Mouse (Mus musculus) c-Kit-positive CD71-positive TER-119-positive erythroid progenitor cells, embryonic 14.5 days (primary cell): ENCODE data around the gene Zmiz2.
"Not testable (repeated sequence)": the region's sequence is repeated elsewhere in the genome, so short reads cannot be mapped to it uniquely, and the experiment has no call there.

ENCODE experiments used
- DNase-seq: peaks from one replicate; pipeline ENCODE4 v3.0.0-alpha.2; 2013; ENCODE audit warnings: low spot score

The Zmiz2 gene

DNA sequence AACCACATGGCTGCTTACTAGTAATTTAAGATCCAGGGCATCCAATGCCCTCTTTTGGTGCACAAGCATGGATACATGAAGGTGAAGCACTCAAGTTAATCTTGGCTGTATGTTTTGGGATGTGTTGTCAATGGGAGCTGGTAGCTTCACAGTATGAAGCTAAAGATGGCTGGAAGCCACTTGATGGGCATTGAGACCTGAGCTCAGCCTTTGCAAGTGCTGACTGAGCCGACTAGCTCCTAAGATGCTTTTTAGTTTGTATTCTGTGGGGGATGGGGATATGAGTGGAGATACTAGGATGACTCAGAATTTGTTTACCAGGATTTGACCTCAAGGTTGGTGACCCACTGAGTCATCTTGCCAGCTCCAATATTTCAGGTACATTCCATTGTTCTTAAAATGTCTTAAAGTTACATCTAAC lies 31.4 kb downstream of the Zmiz2 start:
- DNase-seq: no peak

DNA sequence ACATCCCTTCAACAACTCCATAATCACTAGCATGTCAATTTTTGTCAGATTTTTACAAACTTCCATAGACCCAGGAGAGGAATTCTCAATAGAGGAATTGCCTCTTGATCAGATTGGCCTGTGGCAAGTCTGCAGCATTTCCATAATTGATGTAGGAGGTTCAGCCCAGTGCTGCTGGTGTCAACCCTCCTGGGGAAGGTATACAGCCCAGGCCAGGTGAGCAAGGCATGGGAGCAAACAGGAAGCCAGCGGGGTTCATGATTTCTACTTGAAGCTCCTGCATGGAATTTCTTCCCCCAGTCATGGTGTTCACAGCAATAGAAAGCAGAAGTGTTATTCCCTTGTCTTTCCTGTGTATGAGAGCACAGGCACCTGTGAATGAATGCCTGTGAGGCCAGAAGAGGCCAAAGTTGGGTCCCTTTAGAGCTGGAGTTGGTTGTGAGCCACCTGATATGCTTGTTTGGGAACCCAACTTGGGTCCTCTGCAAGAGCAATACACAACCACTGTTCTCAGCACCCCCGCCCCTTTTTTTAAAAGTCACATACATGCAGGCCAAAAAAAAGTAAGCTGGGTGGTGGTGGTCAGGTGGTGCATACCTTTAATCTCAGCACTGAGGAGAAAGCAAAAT lies 32.0 kb downstream of the Zmiz2 start:
- DNase-seq: no peak

GRCm38 (mm10) chr11:6430186-6430585 lies 41.3 kb downstream of the Zmiz2 start:
- no peak for DNase-seq

GRCm38 (mm10) chr11:6436442-6436841 lies 47.6 kb downstream of the Zmiz2 start:
- DNase-seq: no peak

DNA sequence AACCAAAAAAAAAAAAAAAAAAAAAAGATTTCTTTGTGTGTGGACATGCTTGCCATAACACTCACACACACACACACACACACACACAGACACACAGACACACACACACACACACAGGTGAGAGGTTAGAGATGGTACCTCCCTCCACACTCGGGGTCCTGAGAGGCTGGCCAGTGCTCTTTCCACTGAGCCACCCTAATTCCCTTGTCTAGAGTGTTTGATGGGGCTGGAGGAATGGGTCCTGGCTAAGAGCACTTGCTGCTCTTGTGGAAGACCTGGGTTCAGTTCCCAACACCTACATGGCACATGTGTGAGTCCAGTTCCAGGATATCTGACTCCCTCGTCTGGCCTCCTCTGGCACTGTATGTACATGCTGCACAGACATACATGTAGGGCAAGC lies 48.8 kb downstream of the Zmiz2 start:
- DNase-seq: no peak

DNA sequence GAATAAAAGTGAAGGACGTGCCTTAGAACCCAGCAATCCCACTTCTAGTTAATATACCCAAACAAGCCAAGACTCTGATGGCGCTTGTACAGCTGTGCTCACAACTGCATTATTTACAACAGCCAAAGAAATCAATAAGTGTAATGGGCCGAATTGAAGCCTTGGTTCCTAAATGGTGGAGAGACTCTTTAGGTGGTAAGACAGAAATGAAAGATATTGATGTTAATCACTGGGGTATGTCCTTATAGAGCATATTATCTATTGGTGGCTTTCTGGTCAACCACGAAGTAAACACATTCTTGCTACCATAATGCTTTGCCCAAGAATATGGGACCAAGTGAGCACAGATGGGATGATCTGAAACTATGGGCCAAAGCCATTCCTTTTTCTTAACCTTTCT lies 51.3 kb downstream of the Zmiz2 start:
- no peak for DNase-seq

GRCm38 (mm10) chr11:6442566-6442965 lies 53.7 kb downstream of the Zmiz2 start:
- DNase-seq: no peak

DNA sequence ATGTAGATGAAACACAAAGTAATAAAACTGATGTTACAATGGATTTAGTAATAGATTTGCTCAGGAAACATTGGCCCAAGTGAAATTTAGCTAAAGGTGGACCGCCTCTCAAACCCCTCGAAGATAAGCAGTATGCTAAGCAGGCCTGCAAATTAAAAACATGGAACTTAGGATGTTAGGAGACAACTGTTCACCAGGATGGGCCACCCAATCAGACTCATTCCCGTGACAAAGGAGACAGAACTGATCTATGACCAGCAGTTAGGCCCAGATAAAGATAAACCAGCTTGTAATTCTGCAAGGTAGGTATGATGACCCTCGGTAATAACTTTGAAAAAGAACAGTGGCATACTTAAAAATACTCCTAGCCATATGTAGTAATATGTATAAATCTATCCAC lies 54.2 kb downstream of the Zmiz2 start:
- no peak for DNase-seq

- DNase-seq: no peak
These were observed 54.8 kb downstream of the Zmiz2 start for GRCm38 (mm10) chr11:6443727-6444076.

DNA sequence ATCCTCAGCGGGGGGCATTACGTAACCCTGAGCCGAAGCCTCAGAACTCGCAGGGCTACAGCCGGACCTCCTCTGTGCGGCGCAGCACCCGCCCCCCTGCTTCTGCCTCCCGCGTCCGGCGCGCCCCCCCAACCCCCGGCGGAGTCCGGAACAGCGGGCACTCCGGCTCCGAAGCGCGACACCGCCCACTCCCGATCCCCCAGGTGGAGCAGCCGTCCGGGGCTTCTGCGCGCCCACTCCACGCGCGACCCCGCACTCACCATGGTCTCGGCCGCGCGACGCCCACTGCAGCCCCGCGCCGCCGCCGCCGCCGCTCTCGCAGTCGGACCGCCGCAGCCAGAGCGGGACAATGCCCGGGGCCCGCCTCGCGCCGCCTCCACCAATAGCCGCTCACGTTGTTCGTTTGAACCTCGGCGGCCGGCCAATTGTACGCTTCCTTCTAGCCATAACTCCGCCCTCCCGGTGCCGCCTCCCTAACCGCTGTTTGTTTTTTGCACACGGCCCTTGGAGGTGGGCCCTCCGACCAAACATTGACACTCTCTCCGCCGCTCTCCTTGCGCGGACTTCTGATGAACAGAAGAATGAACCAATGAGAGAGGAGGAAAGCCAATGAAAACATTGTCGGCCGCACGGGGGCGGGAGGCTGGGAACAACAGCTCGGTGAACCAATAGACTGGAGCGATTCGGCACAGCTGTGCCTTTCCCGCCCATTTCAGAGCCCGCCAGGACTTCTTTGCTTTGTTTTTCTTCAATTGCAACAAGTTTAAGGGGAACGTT lies 55.4 kb downstream of the Zmiz2 start, which contains the start of gene H2afv:
Gene H2afv, minus strand, starts transcription at position 367 of the 777 bp plus-strand sequence.
- peak; percentile 99 for DNase-seq

- no peak for DNase-seq
These were observed 56.6 kb downstream of the Zmiz2 start for GRCm38 (mm10) chr11:6445441-6445840.

DNA sequence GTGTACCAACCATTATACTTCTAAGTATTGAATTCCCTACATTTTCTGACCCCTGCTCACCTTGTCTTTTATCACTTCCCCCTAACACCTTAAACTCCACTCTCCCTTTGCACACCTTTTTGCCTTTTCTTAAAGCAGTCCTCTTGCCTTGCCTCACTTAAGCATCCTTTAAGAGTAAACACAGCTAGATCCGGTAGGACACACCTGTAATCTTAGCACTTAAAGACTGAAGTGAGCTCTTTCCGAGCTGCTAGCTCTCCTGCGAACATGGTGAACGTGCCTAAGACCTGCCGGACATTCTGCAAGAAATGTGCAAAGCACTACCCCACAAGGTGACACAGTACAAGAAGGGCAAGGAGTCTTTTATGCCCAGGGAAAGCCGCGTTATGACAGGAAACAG lies 57.1 kb downstream of the Zmiz2 start:
- DNase-seq: no peak

DNA sequence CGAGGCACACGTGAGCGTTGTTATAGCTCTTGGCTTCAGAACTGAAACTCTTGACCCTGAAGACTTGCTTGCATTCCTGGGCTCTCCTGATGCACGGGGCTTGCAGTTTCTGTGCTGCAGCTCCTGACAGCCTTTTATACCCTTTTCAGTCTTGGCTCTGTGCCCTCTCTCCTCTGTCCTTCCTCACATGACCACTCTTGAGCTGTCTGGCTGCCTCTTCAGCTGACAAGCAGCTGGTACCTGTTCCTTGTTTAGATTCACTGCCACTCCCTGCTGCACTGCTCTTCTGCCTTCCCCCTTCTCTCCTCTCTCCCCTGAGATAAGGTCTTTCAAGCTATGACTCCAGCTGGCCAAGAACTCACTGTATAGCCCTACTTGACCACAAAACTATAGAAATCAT lies 58.6 kb downstream of the Zmiz2 start:
- DNase-seq: no peak

DNA sequence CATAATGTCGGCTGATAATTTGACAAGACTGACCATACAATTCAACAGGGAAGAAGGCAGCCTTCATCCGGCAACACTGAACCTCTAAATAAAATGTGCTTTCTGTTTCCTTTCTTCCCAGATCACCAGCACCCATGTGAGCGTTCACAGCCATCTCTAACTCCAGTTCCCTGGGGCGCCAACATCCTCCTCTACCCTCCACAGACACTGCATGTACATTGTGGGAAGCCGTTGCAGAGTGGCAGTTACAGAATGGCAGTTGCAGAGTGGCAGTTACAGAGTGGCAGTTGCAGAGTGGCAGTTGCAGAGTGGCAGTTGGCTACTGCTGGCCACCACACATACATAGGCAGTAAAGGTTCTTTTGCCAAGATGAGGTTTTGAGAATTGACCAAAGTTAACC lies 59.3 kb downstream of the Zmiz2 start:
- not testable (repeated sequence) for DNase-seq
